Mouse (Mus musculus): ENCODE measurements at regions not wholly inside any gene's neighbourhood (a gene's known extent, or its start where the extent isn't known, plus 50 kb on each side); places are given as distances from the start of the nearest gene placed in this dataset.

DNA sequence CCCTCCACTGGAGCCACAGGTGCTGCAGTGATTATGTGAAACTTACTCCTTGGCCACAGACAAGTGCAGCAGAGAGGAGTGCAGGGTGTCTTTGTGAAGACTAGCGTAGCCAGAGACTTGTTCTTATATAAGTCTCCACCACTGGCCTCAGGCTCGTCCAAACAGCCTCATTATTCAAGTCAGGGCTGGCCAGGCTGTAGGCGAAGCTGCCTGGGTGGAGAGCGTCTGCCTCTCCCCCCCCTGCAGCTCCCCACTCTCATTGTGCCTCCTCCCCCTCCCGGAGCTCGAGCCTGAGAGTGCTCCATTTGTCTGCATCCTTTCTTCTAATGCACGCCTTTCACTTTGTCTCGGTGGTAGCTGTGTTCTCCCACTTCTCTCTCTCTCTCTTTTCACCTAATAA is 279.1 kb downstream of the Rngtt start:
- TF ChIP-seq CTCF (IDR thresholded peaks at IDR 0.05; ENCODE audit: insufficient read depth, low read length) (no peak), POLR2A (IDR thresholded peaks at IDR 0.05; ENCODE audit: borderline replicate concordance, extremely low read depth, low read depth, low read length) (no peak)
